Mouse (Mus musculus) CH12.LX (cell line): ENCODE data around the gene Itprid1. TPM values are rescaled to one million over a fixed set of nuclear protein-coding genes. Genes with fewer than 3 reads are reported as not detected.

ENCODE experiments used
- DNase-seq: peaks from one replicate; pipeline ENCODE4 v3.0.0-alpha.2; 2013; ENCODE audit errors: extremely low read depth
- H3K27ac ChIP-seq: 2 replicates; pipeline ENCODE4 v1.5.1; 2012; ENCODE audit warnings: low read depth, mild to moderate bottlenecking, control low read depth, moderate library complexity; ENCODE audit not compliant: insufficient read depth
- H3K27me3 ChIP-seq: replicated peaks from 2 replicates; pipeline ENCODE3; 2012; ENCODE audit warnings: inconsistent platforms
- H3K36me3 ChIP-seq, 2 experiments: replicated peaks in 1 of 2; 2 replicates each; pipeline versions ENCODE3 to v1.6.1; 2012; ENCODE audit warnings: inconsistent platforms in 1 of 2, low read length in 1 of 2, mild to moderate bottlenecking in 1 of 2, mixed read lengths in 1 of 2, moderate library complexity in 1 of 2; ENCODE audit not compliant: control insufficient read depth in 1 of 2, insufficient read depth in 1 of 2
- H3K4me1 ChIP-seq, 2 experiments: 2 replicates each; pipeline ENCODE4 v1.6.1; 2012; ENCODE audit warnings: inconsistent platforms in 1 of 2, moderate library complexity in 1 of 2; ENCODE audit not compliant: insufficient read depth in 2 of 2, control insufficient read depth in 1 of 2
- H3K4me2 ChIP-seq: 2 replicates; pipeline ENCODE4 v1.6.1; 2012; ENCODE audit warnings: low read depth, mild to moderate bottlenecking, control low read depth; ENCODE audit not compliant: poor library complexity, insufficient read depth, severe bottlenecking
- H3K4me3 ChIP-seq, 3 experiments: fragments of 150-350 bp in 1 of 3; sonication (generic) in 1 of 3; replicated peaks in 1 of 3; 2 replicates each; pipeline versions ENCODE3 to v1.5.1; 2011 to 2012; ENCODE audit warnings: low read depth in 2 of 3, low read length in 2 of 3, mild to moderate bottlenecking in 2 of 3, moderate library complexity in 2 of 3, control low read depth in 1 of 3, improper control_type of control experiment in 1 of 3, inconsistent platforms in 1 of 3, mixed read lengths in 1 of 3; ENCODE audit not compliant: poor library complexity in 1 of 3
- H3K79me2 ChIP-seq: replicated peaks from 2 replicates; pipeline ENCODE4 v1.6.1; 2012; ENCODE audit warnings: mild to moderate bottlenecking, moderate library complexity; ENCODE audit not compliant: control insufficient read depth, poor library complexity, insufficient read depth, severe bottlenecking; ENCODE audit errors: extremely low read depth
- H3K9ac ChIP-seq: 2 replicates; pipeline ENCODE4 v1.6.1; 2012; ENCODE audit warnings: low read depth, mild to moderate bottlenecking, control low read depth, moderate library complexity; ENCODE audit not compliant: insufficient read depth
- H3K9me3 ChIP-seq: replicated peaks from 2 replicates; pipeline ENCODE3; 2012; ENCODE audit warnings: low read length, inconsistent platforms, mixed read lengths
- CHD1 ChIP-seq: IDR thresholded peaks from 2 replicates; pipeline ENCODE4 v1.6.1; 2012; ENCODE audit warnings: low read depth, low read length, improper control_type of control experiment, inconsistent platforms
- E2F4 ChIP-seq: IDR thresholded peaks from 2 replicates; pipeline ENCODE4 v1.6.1; 2011; ENCODE audit warnings: low read depth, low read length, improper control_type of control experiment; ENCODE audit not compliant: insufficient replicate concordance
- ELF1 ChIP-seq: IDR thresholded peaks from 2 replicates; pipeline ENCODE4 v1.6.1; 2014; ENCODE audit warnings: low read depth, mild to moderate bottlenecking, inconsistent platforms, low read length, improper control_type of control experiment
- EP300 ChIP-seq: IDR thresholded peaks from 2 replicates; pipeline ENCODE4 v1.6.1; 2011; ENCODE audit warnings: low read length, improper control_type of control experiment
- IRF4 ChIP-seq: IDR thresholded peaks from 2 replicates; pipeline ENCODE4 v1.6.1; 2014; ENCODE audit warnings: low read depth, mild to moderate bottlenecking, inconsistent platforms, low read length, improper control_type of control experiment
- KAT2A ChIP-seq: IDR thresholded peaks from 2 replicates; pipeline ENCODE4 v1.6.1; 2012; ENCODE audit warnings: low read length, improper control_type of control experiment, inconsistent platforms; ENCODE audit not compliant: insufficient replicate concordance
- MAFK ChIP-seq: IDR thresholded peaks from 2 replicates; pipeline ENCODE4 v1.6.1; 2011; ENCODE audit warnings: low read length, improper control_type of control experiment; ENCODE audit not compliant: insufficient replicate concordance
- MAX ChIP-seq: IDR thresholded peaks from 2 replicates; pipeline ENCODE4 v1.6.1; 2011; ENCODE audit warnings: low read length, improper control_type of control experiment
- MXI1 ChIP-seq: IDR thresholded peaks from 2 replicates; pipeline ENCODE4 v1.6.1; 2011; ENCODE audit warnings: mild to moderate bottlenecking, low read depth, low read length, improper control_type of control experiment
- MYC ChIP-seq: IDR thresholded peaks from 2 replicates; pipeline ENCODE4 v1.6.1; 2011; ENCODE audit warnings: low read depth, mild to moderate bottlenecking, improper control_type of control experiment, low read length
- NELFE ChIP-seq: IDR thresholded peaks from 2 replicates; pipeline ENCODE4 v1.6.1; 2011; ENCODE audit warnings: low read depth, low read length, improper control_type of control experiment
- NRF1 ChIP-seq: IDR thresholded peaks from 2 replicates; pipeline ENCODE4 v1.6.1; 2014; ENCODE audit warnings: low read depth, mild to moderate bottlenecking, inconsistent platforms, low read length, improper control_type of control experiment, moderate library complexity
- PAX5 ChIP-seq: IDR thresholded peaks from 2 replicates; pipeline ENCODE4 v1.6.1; 2012; ENCODE audit warnings: low read length, inconsistent platforms, mixed read lengths
- POLR2A ChIP-seq: IDR thresholded peaks from 2 replicates; pipeline ENCODE4 v1.6.1; 2011; ENCODE audit warnings: low read depth, mild to moderate bottlenecking, improper control_type of control experiment, low read length
- POLR2AphosphoS2 ChIP-seq: IDR thresholded peaks from 2 replicates; pipeline ENCODE4 v1.6.1; 2011; ENCODE audit warnings: low read depth, low read length, improper control_type of control experiment
- RAD21 ChIP-seq: IDR thresholded peaks from 2 replicates; pipeline ENCODE4 v1.6.1; 2011; ENCODE audit warnings: low read depth, mild to moderate bottlenecking, low read length, improper control_type of control experiment, moderate library complexity
- RCOR1 ChIP-seq: conservative IDR thresholded peaks from 2 replicates; pipeline ENCODE4 v1.6.1; 2012; ENCODE audit warnings: low read depth, mild to moderate bottlenecking, inconsistent platforms, low read length, improper control_type of control experiment
- SIN3A ChIP-seq: IDR thresholded peaks from 2 replicates; pipeline ENCODE4 v1.6.1; 2012; ENCODE audit warnings: low read length, improper control_type of control experiment, inconsistent platforms
- UBTF ChIP-seq: IDR thresholded peaks from 2 replicates; pipeline ENCODE4 v1.6.1; 2012; ENCODE audit warnings: low read depth, mild to moderate bottlenecking, inconsistent platforms, low read length, improper control_type of control experiment, moderate library complexity
- ZC3H11A ChIP-seq: IDR thresholded peaks from 2 replicates; pipeline ENCODE4 v1.6.1; 2012; ENCODE audit warnings: low read depth, mild to moderate bottlenecking, inconsistent platforms, low read length, improper control_type of control experiment
- ZKSCAN1 ChIP-seq: IDR thresholded peaks from 2 replicates; pipeline ENCODE4 v1.6.1; 2012; ENCODE audit warnings: low read depth, inconsistent platforms, low read length, improper control_type of control experiment, borderline replicate concordance
- ZMIZ1 ChIP-seq: IDR thresholded peaks from 2 replicates; pipeline ENCODE4 v1.6.1; 2012; ENCODE audit warnings: low read depth, mild to moderate bottlenecking, inconsistent platforms, low read length, improper control_type of control experiment
- ZNF384 ChIP-seq: IDR thresholded peaks from 2 replicates; pipeline ENCODE4 v1.6.1; 2012; ENCODE audit warnings: low read depth, low read length, improper control_type of control experiment, inconsistent platforms
- dilution Hi-C: fragments of 300-500 bp; cut with MboI; formaldehyde crosslinking; loops from 2 replicates; pipeline ENCODE4 v1.14.3; 2020; ENCODE audit warnings: low sequenced_read_pairs; ENCODE audit not compliant: extremely low pct_unique_long_range_greater_than_20kb, extremely low pct_ligation_motif_present
- in situ Hi-C: fragments of 300-500 bp; cut with MboI; formaldehyde crosslinking; loops from 3 replicates; pipeline ENCODE4 v1.14.3; 2019; ENCODE audit warnings: low sequenced_read_pairs, low pct_ligation_motif_present, low pct_unique_long_range_greater_than_20kb, mixed read lengths
- polyA plus RNA-seq: library from polyadenylated mRNA; unstranded; fragments of >175 nt; gene quantifications from 2 replicates; pipeline ENCODE4 v1.2.1, GENCODE M21; 2012; ENCODE audit warnings: low read depth; ENCODE audit not compliant: insufficient read length
- total RNA-seq, 2 experiments: library from RNA; depleted of rRNA; stranded (reverse); fragments of 300-350 nt in 1 of 2; fragments of >200 nt in 1 of 2; gene quantifications; 2 replicates each; pipeline ENCODE4 v1.2.3; 2012 to 2014

The Itprid1 gene
- total and polyA plus RNA-seq, 3 experiments: 0.11 TPM; not detected in 1

GRCm38 (mm10) chr6:55792536-55792935, 44.2 kb upstream of the Itprid1 start:
- Histone ChIP-seq H3K79me2 (no peaks in the 10 kb centered on the region), H3K36me3 (no peaks in the 10 kb centered on the region), H3K4me3 (no peak overlapping the region), H3K27ac (no peak overlapping the region), H3K4me1 (peaks cover 0 to 58% of the 10 kb centered on the region in 2 experiments; a peak in 2 of 4 replicates), H3K27me3 (no peaks in the 10 kb centered on the region), H3K4me2 (no peak overlapping the region), H3K9me3 (no peaks in the 10 kb centered on the region), H3K9ac (no peak overlapping the region)
- DNase-seq: no peak
- dilution Hi-C loops (no loop called here), in situ Hi-C loops (no loop called here)
- TF ChIP-seq MXI1 (no peak), POLR2AphosphoS2 (no peak), UBTF (no peak), POLR2A (no peak), RAD21 (no peak), NELFE (no peak), PAX5 (no peak), CHD1 (no peak), E2F4 (no peak), ZMIZ1 (no peak), ZNF384 (no peak), MAX (no peak), ZC3H11A (no peak), NRF1 (no peak)

- Histone ChIP-seq H3K9ac (no peak overlapping the region), H3K36me3 (no peaks in the 10 kb centered on the region), H3K27ac (no peak overlapping the region), H3K9me3 (no peaks in the 10 kb centered on the region), H3K4me2 (no peak overlapping the region), H3K79me2 (no peaks in the 10 kb centered on the region), H3K27me3 (no peaks in the 10 kb centered on the region), H3K4me1 (peaks cover 0 to 8% of the 10 kb centered on the region in 2 experiments; a peak in 2 of 4 replicates), H3K4me3 (no peak overlapping the region)
- TF ChIP-seq KAT2A (no peak), POLR2AphosphoS2 (no peak), IRF4 (no peak), MYC (no peak), ZKSCAN1 (no peak), RAD21 (no peak), RCOR1 (no peak), EP300 (no peak), MAFK (no peak), CHD1 (no peak), ELF1 (no peak), ZNF384 (no peak), POLR2A (no peak), MAX (no peak), E2F4 (no peak), SIN3A (no peak)
- dilution Hi-C loops: no loop called here
- DNase-seq: no peak
- in situ Hi-C loops: no loop called here
Observed at GRCm38 (mm10) chr6:55802686-55803085, 34.0 kb upstream of the Itprid1 start.
